Mouse (Mus musculus): ENCODE measurements around the gene Magt1. TPM values are rescaled to one million over a fixed set of nuclear protein-coding genes. Genes with fewer than 3 reads are reported as not detected.

Magt1 gene
- total RNA-seq, 1 experiment, result 48.6 TPM

DNA sequence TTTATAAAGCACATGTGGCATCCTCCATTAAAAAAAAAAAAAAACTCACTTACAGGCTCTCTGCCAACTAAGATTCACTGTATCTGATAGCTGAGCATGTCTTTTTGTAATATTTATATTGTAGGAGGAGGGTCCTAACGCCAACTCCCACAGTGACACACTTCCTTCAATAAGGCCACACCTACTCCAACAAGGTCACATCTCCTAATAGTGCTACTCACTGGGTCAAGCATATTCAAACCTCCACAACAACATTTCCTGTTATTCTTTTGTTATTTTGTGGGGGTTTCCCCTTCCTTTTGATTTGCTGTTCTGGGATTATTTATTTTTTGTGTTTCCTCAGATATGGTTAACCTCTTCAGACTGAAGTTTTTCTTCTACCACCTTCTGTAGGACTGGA is 65.3 kb downstream of the Magt1 start:
- Histone ChIP-seq H3K4me3 (ENCODE audit: insufficient read depth in 1 of 2, low read depth in 1 of 2, low read length in 2 of 2, poor library complexity in 1 of 2, severe bottlenecking in 1 of 2) (no peak overlapping the region), H3K36me3 (ENCODE audit: control insufficient read depth, insufficient read depth, low read length, poor library complexity, severe bottlenecking) (no peaks in the 10 kb centered on the region), H3K9ac (ENCODE audit: insufficient read depth, low read depth, low read length, poor library complexity, severe bottlenecking) (no peak overlapping the region), H3K27ac (ENCODE audit: insufficient read depth, low read depth, low read length, poor library complexity, severe bottlenecking) (no peak overlapping the region), H3K9me3 (ENCODE audit: control insufficient read depth, insufficient read depth, low read depth, low read length) (no peaks in the 10 kb centered on the region), H3K4me1 (ENCODE audit: control insufficient read depth in 2 of 2, insufficient read depth in 2 of 2, low read length in 2 of 2, poor library complexity in 1 of 2) (no peaks in the 10 kb centered on the region)
- in situ Hi-C loops (cut with MboI; ENCODE audit: low sequenced_read_pairs in 2 of 2, unreplicated experiment in 2 of 2), result no loop called here
- TF ChIP-seq ZNF384 (IDR thresholded peaks at IDR 0.05; ENCODE audit: low read depth, low read length) (no peak), HCFC1 (IDR thresholded peaks at IDR 0.05; ENCODE audit: borderline replicate concordance, insufficient read depth, low read length) (no peak), CHD2 (IDR thresholded peaks at IDR 0.05; ENCODE audit: low read depth, low read length) (no peak), MAFK (IDR thresholded peaks at IDR 0.05; ENCODE audit: insufficient read depth, low read depth, low read length) (no peak), ZC3H11A (IDR thresholded peaks at IDR 0.05; ENCODE audit: borderline replicate concordance, low read depth, low read length) (no peak)
- no peak for DNase-seq (ENCODE audit: low read depth, low spot score)

DNA sequence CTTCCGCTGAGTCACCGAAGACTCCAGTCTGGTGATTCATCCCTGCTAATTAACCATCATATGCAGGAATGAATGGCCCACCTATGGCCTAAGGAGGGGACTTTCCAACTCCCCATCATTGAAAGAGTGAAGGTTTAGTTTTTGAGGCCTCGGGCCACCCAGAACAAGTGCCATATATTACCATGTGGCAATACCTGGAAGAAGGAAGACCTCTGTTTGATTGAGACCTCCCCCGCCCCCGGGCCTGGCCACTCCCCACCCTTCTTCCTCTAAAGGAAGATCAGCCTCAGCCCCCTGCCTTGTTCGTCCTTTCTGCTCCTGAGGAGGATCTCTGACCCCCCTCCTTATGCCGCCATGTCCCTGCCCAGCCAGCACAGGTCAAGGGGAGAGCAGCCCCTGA is 72.5 kb downstream of the Magt1 start:
- in situ Hi-C loops (cut with MboI; ENCODE audit: low sequenced_read_pairs in 2 of 2, unreplicated experiment in 2 of 2), result no loop called here
- TF ChIP-seq MAFK (IDR thresholded peaks at IDR 0.05; ENCODE audit: insufficient read depth, low read depth, low read length) (peak; percentile 42; the same call in 1 of the 2 replicates), HCFC1 (IDR thresholded peaks at IDR 0.05; ENCODE audit: borderline replicate concordance, insufficient read depth, low read length) (no peak)
- no peak overlapping the region for H3K4me3 ChIP-seq (ENCODE audit: insufficient read depth in 1 of 2, low read depth in 1 of 2, low read length in 2 of 2, poor library complexity in 1 of 2, severe bottlenecking in 1 of 2)

DNA sequence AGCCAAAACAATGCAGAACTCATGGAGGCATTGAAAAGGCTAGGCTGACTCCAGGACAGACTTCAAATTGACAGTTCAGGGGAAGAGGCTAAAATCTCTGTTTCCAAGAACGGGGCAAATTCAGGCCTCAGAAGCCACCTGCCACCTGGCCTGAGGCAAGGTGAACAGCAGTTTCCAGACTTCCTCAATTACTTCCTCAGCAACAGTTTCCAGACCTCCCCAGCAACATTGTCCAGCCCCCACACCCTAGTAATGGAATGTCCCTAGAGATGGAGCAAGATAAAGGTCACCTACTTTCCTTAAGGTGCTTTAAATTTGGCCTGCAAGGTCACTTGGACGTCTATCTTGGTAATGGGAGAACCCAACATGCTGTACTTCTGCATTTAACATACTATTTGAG is 74.0 kb downstream of the Magt1 start:
- no peak for TF ChIP-seq ZNF384 (IDR thresholded peaks at IDR 0.05; ENCODE audit: low read depth, low read length)
- TF ChIP-seq MAFK (IDR thresholded peaks at IDR 0.05; ENCODE audit: insufficient read depth, low read depth, low read length), result no peak
- no peak for TF ChIP-seq CHD2 (IDR thresholded peaks at IDR 0.05; ENCODE audit: low read depth, low read length)
- no peak overlapping the region; the same call in 1 of the 2 replicates for H3K27ac ChIP-seq (ENCODE audit: insufficient read depth, low read depth, low read length, poor library complexity, severe bottlenecking)

More for the DNA sequence above, 72.5 kb downstream of the Magt1 start:
- Histone ChIP-seq H3K4me1 (ENCODE audit: control insufficient read depth in 2 of 2, insufficient read depth in 2 of 2, low read length in 2 of 2, poor library complexity in 1 of 2) (no peaks in the 10 kb centered on the region), H3K9me3 (ENCODE audit: control insufficient read depth, insufficient read depth, low read depth, low read length) (no peaks in the 10 kb centered on the region), H3K9ac (ENCODE audit: insufficient read depth, low read depth, low read length, poor library complexity, severe bottlenecking) (no peak overlapping the region), H3K27ac (ENCODE audit: insufficient read depth, low read depth, low read length, poor library complexity, severe bottlenecking) (peak overlapping the region; percentile 47; the same call in 1 of the 2 replicates), H3K36me3 (ENCODE audit: control insufficient read depth, insufficient read depth, low read length, poor library complexity, severe bottlenecking) (no peaks in the 10 kb centered on the region)
- no peak for DNase-seq (ENCODE audit: low read depth, low spot score)

DNA sequence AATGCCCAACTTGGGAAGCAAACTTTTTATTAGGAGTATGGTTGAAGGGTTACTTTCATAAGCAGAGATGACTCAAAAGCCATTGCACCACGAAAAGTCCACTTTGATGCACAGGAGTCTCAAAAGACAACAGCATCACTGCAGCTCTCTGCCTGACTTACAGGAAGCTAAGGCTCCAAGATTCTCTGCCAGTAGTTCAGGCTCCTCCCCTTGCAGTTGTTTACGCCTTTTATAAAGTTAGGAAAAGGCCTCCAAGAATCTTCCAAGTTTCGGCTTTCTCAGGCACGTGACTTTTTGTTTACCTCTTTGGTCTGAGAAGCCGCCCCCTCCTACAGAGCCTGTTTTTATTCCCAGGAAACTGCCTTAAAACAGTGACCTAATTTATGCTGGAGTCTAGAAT is 77.4 kb downstream of the Magt1 start:
- TF ChIP-seq ZC3H11A (IDR thresholded peaks at IDR 0.05; ENCODE audit: borderline replicate concordance, low read depth, low read length) (no peak), CHD2 (IDR thresholded peaks at IDR 0.05; ENCODE audit: low read depth, low read length) (no peak), HCFC1 (IDR thresholded peaks at IDR 0.05; ENCODE audit: borderline replicate concordance, insufficient read depth, low read length) (no peak), ZNF384 (IDR thresholded peaks at IDR 0.05; ENCODE audit: low read depth, low read length) (no peak), MAFK (IDR thresholded peaks at IDR 0.05; ENCODE audit: insufficient read depth, low read depth, low read length) (no peak)
- no peaks in the 10 kb centered on the region for H3K4me1 ChIP-seq (ENCODE audit: control insufficient read depth in 2 of 2, insufficient read depth in 2 of 2, low read length in 2 of 2, poor library complexity in 1 of 2)
- no peak overlapping the region for H3K27ac ChIP-seq (ENCODE audit: insufficient read depth, low read depth, low read length, poor library complexity, severe bottlenecking)
- H3K4me3 ChIP-seq (ENCODE audit: insufficient read depth in 1 of 2, low read depth in 1 of 2, low read length in 2 of 2, poor library complexity in 1 of 2, severe bottlenecking in 1 of 2), result no peak overlapping the region
- H3K36me3 ChIP-seq (ENCODE audit: control insufficient read depth, insufficient read depth, low read length, poor library complexity, severe bottlenecking), result no peaks in the 10 kb centered on the region
- no peak overlapping the region for H3K9ac ChIP-seq (ENCODE audit: insufficient read depth, low read depth, low read length, poor library complexity, severe bottlenecking)
- in situ Hi-C loops (cut with MboI; ENCODE audit: low sequenced_read_pairs in 2 of 2, unreplicated experiment in 2 of 2), result no loop called here
- no peak for DNase-seq (ENCODE audit: low read depth, low spot score)
- H3K9me3 ChIP-seq (ENCODE audit: control insufficient read depth, insufficient read depth, low read depth, low read length), result no peaks in the 10 kb centered on the region

More for the DNA sequence above, 74.0 kb downstream of the Magt1 start:
- Histone ChIP-seq H3K4me1 (ENCODE audit: control insufficient read depth in 2 of 2, insufficient read depth in 2 of 2, low read length in 2 of 2, poor library complexity in 1 of 2) (no peaks in the 10 kb centered on the region), H3K36me3 (ENCODE audit: control insufficient read depth, insufficient read depth, low read length, poor library complexity, severe bottlenecking) (no peaks in the 10 kb centered on the region), H3K9me3 (ENCODE audit: control insufficient read depth, insufficient read depth, low read depth, low read length) (no peaks in the 10 kb centered on the region), H3K9ac (ENCODE audit: insufficient read depth, low read depth, low read length, poor library complexity, severe bottlenecking) (no peak overlapping the region), H3K4me3 (ENCODE audit: insufficient read depth in 1 of 2, low read depth in 1 of 2, low read length in 2 of 2, poor library complexity in 1 of 2, severe bottlenecking in 1 of 2) (no peak overlapping the region)
- in situ Hi-C loops (cut with MboI; ENCODE audit: low sequenced_read_pairs in 2 of 2, unreplicated experiment in 2 of 2), result no loop called here
- DNase-seq (ENCODE audit: low read depth, low spot score), result no peak

DNA sequence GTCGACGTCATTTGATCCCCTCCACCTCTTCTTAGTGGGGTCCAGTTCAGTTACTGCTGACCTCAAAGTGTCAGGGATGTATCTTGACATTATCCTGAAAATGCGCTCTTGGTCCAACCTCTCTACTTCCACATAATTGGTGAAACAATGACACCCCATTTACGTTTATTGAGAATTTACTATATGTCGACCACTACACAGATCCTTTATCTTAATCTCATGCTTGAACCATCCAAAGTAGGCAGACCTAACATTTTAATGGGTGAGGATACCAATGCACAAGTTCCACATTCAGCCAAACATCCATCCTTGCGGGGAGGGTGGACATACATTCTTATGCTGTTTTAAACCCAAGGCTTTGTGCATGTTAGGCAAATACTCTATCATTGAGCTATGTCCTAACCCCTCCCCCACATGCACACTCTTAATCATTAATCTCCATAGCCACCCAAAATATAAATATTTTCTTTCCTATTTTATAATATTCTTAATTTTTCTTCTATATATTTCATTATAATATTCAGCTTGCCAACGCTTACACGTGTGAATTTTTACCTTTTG is 82.1 kb downstream of the Magt1 start:
- Histone ChIP-seq H3K4me1 (ENCODE audit: control insufficient read depth in 2 of 2, insufficient read depth in 2 of 2, low read length in 2 of 2, poor library complexity in 1 of 2) (peaks cover 2% of the 10 kb centered on the region in 2 experiments; a peak in 2 of 4 replicates), H3K27ac (ENCODE audit: insufficient read depth, low read depth, low read length, poor library complexity, severe bottlenecking) (no peak overlapping the region), H3K9me3 (ENCODE audit: control insufficient read depth, insufficient read depth, low read depth, low read length) (no peaks in the 10 kb centered on the region), H3K9ac (ENCODE audit: insufficient read depth, low read depth, low read length, poor library complexity, severe bottlenecking) (no peak overlapping the region), H3K36me3 (ENCODE audit: control insufficient read depth, insufficient read depth, low read length, poor library complexity, severe bottlenecking) (peaks cover 6% of the 10 kb centered on the region), H3K4me3 (ENCODE audit: insufficient read depth in 1 of 2, low read depth in 1 of 2, low read length in 2 of 2, poor library complexity in 1 of 2, severe bottlenecking in 1 of 2) (peak overlapping the region; percentile 8 to 91; a peak in 2 of 4 replicates)
- no peak for DNase-seq (ENCODE audit: low read depth, low spot score)
- TF ChIP-seq ZNF384 (IDR thresholded peaks at IDR 0.05; ENCODE audit: low read depth, low read length), result no peak
- TF ChIP-seq CHD2 (IDR thresholded peaks at IDR 0.05; ENCODE audit: low read depth, low read length), result no peak
- no peak for TF ChIP-seq HCFC1 (IDR thresholded peaks at IDR 0.05; ENCODE audit: borderline replicate concordance, insufficient read depth, low read length)
- no peak for TF ChIP-seq ZC3H11A (IDR thresholded peaks at IDR 0.05; ENCODE audit: borderline replicate concordance, low read depth, low read length)
- TF ChIP-seq MAFK (IDR thresholded peaks at IDR 0.05; ENCODE audit: insufficient read depth, low read depth, low read length), result no peak
- in situ Hi-C loops (cut with MboI; ENCODE audit: low sequenced_read_pairs in 2 of 2, unreplicated experiment in 2 of 2), result loop anchor here in 1 of 2 experiments (10.0 kb wide), 1 partner anchor 245 kb away; no protein-coding TSS in a partner anchor

Measured in ES-E14 (cell line).